17 mouse cellular contexts compared by ENCODE assay signal in genomic region chr14:78065938-78066710, GRCm38 (mm10). TPM values are rescaled to one million over a fixed set of nuclear protein-coding genes. Genes with fewer than 3 reads are reported as not detected.
DNase-seq lines count a peak whose midpoint lies in the region; TF ChIP-seq lines count a peak whose summit lies in the region.
"Had no signal": no experiment of that assay in that cellular context is flagged by ENCODE, and none has a peak within 500 bp of the region (broad histone marks: within the 10 kb centered on the region; RNA-seq: fewer than 3 reads in every experiment).

No protein-coding gene starts in this region.

- DNase-seq in frontal cortex, postnatal 36 days (ENCODE audit: low spot score in 2 of 2) = peak; percentile 11 to 35
- no peak for DNase-seq in frontal cortex, postnatal 10 days (ENCODE audit: low spot score in 2 of 2)
- peak; percentile 23 for DNase-seq in right cerebral cortex, adult 18-20 months
- DNase-seq in right cerebral cortex, postnatal 14 days = no peak
- peak; percentile 57 for DNase-seq in telencephalon, adult 2 months (ENCODE audit: low read depth, low spot score)
- no peak for DNase-seq in testis, postnatal 10 days (ENCODE audit: low spot score)
- DNase-seq: heart, adult 2 months; heart, postnatal 36 days; liver, postnatal 0 days; retina, postnatal 1 day had no signal

- no peaks in the 10 kb centered on the region; the same call in 1 of the 2 replicates for H3K4me1 ChIP-seq in embryonic fibroblast, embryonic 13.5 days (ENCODE audit: control insufficient read depth, insufficient read depth, low read length)
- H3K4me1 ChIP-seq: embryonic facial prominence, embryonic 13.5 days; forebrain, embryonic 13.5 days; neural tube, embryonic 15.5 days had no signal

- TF ChIP-seq POLR2A in embryonic fibroblast, embryonic 13.5 days (IDR thresholded peaks at IDR 0.05; ENCODE audit: low read depth, low read length) = no peak

- TF ChIP-seq CTCF in embryonic fibroblast, embryonic 13.5 days (IDR thresholded peaks at IDR 0.05; ENCODE audit: borderline replicate concordance, insufficient read depth, low read length) = no peak

- H3K4me3 ChIP-seq in embryonic fibroblast, embryonic 13.5 days (ENCODE audit: insufficient read depth, low read length) = no peak overlapping the region
- H3K4me3 ChIP-seq: embryonic facial prominence, embryonic 13.5 days; forebrain, embryonic 13.5 days; heart, adult 2 months; neural tube, embryonic 15.5 days had no signal

- H3K27ac ChIP-seq in embryonic fibroblast, embryonic 13.5 days (ENCODE audit: insufficient read depth, low read length) = peak overlapping the region; percentile 72
- H3K27ac ChIP-seq: embryonic facial prominence, embryonic 13.5 days; forebrain, embryonic 13.5 days; heart, adult 2 months; neural tube, embryonic 15.5 days had no signal

RNA-seq across cellular contexts. Expression of gene Fam216b, which starts 22.7 kb away (rescaled TPM):
- not detected in 2 replicates for polyA plus RNA-seq in embryonic fibroblast, embryonic 13.5 days (2011; ENCODE audit: insufficient read length, low read depth, missing spikeins)
- polyA plus RNA-seq: embryonic facial prominence, embryonic 13.5 days; forebrain, embryonic 13.5 days; kidney, embryonic 16.5 days; limb, embryonic 14.5 days; liver, postnatal 0 days; Patski had no signal

Comparison
In these comparisons a context has a peak if more than half of its experiments do, and no peak if none do; other contexts are left out.
1. DNase-seq: peak in frontal cortex, postnatal 36 days (2 of 2), right cerebral cortex, adult 18-20 months (single experiment) and telencephalon, adult 2 months (single experiment); none in frontal cortex, postnatal 10 days (0 of 2), right cerebral cortex, postnatal 14 days (single experiment) and testis, postnatal 10 days (single experiment).